In genomic region chr17:87302014-87302794, GRCm38 (mm10) we compare ENCODE assay signal across 8 mouse cellular contexts. TPM values are rescaled to one million over a fixed set of nuclear protein-coding genes. Genes with fewer than 3 reads are reported as not detected.
DNase-seq lines count a peak whose midpoint lies in the region; ATAC-seq and TF ChIP-seq lines count a peak whose summit lies in the region.
"Had no signal": no experiment of that assay in that cellular context is flagged by ENCODE, and none has a peak within 500 bp of the region (broad histone marks: within the 10 kb centered on the region; RNA-seq: fewer than 3 reads in every experiment).

No protein-coding gene starts in this region.

- no peaks in the 10 kb centered on the region for H3K9me3 ChIP-seq in lung, embryonic 14.5 days (ENCODE audit: low read depth, low read length)
- no peaks in the 10 kb centered on the region for H3K9me3 ChIP-seq in stomach, embryonic 16.5 days (replicated peaks; ENCODE audit: control insufficient read depth, low read length)
- H3K9me3 ChIP-seq: midbrain, embryonic 15.5 days had no signal

- no peaks in the 10 kb centered on the region for H3K4me1 ChIP-seq in lung, embryonic 14.5 days (ENCODE audit: insufficient read depth)
- peaks cover 24% of the 10 kb centered on the region for H3K4me1 ChIP-seq in bone marrow, adult 2 months (ENCODE audit: control insufficient read depth, insufficient read depth, low read length)
- H3K4me1 ChIP-seq in liver, adult 2 months (ENCODE audit: control insufficient read depth, insufficient read depth, low read length): peaks cover 45% of the 10 kb centered on the region
- peaks cover 15% of the 10 kb centered on the region for H3K4me1 ChIP-seq in stomach, embryonic 16.5 days (ENCODE audit: control insufficient read depth, insufficient read depth, low read length)
- H3K4me1 ChIP-seq: midbrain, embryonic 15.5 days had no signal

- TF ChIP-seq CTCF in lung, embryonic 14.5 days (IDR thresholded peaks at IDR 0.05; ENCODE audit: low read depth): no peak
- TF ChIP-seq CTCF in bone marrow, adult 2 months (IDR thresholded peaks at IDR 0.05; ENCODE audit: control insufficient read depth, insufficient read depth, low read length): no peak
- no peak for TF ChIP-seq CTCF in liver, adult 2 months (IDR thresholded peaks at IDR 0.05; ENCODE audit: low read depth, low read length)

- H3K4me2 ChIP-seq in lung, embryonic 14.5 days: no peak overlapping the region
- no peak overlapping the region for H3K4me2 ChIP-seq in stomach, embryonic 16.5 days (ENCODE audit: low read depth, low read length)
- H3K4me2 ChIP-seq: midbrain, embryonic 15.5 days had no signal

- no peak overlapping the region for H3K9ac ChIP-seq in lung, embryonic 14.5 days
- 0 out of 2 replicates have a peak overlapping the region, but pooled peaks have one; percentile 8 for H3K9ac ChIP-seq in liver, adult 2 months (ENCODE audit: low read depth, low read length)
- H3K9ac ChIP-seq in stomach, embryonic 16.5 days (ENCODE audit: low read length): peak overlapping the region; percentile 37; the same call in 1 of the 2 replicates
- H3K9ac ChIP-seq: midbrain, embryonic 15.5 days had no signal

- no peak overlapping the region for H3K4me3 ChIP-seq in lung, embryonic 14.5 days (ENCODE audit: low read depth, low read length)
- peak overlapping the region; percentile 5 for H3K4me3 ChIP-seq in bone marrow, adult 2 months (replicated peaks; ENCODE audit: control insufficient read depth, low read depth, low read length)
- no peak overlapping the region for H3K4me3 ChIP-seq in liver, adult 2 months (ENCODE audit: insufficient read depth, low read depth, low read length)
- no peak overlapping the region for H3K4me3 ChIP-seq in stomach, embryonic 16.5 days (replicated peaks; ENCODE audit: low read length)
- H3K4me3 ChIP-seq: midbrain, embryonic 15.5 days had no signal

- 0 out of 2 replicates have a peak, but pooled peaks have one; percentile 26 for ATAC-seq in lung, embryonic 14.5 days (ENCODE audit: insufficient read depth)
- ATAC-seq in stomach, embryonic 16.5 days (ENCODE audit: insufficient read depth, low FRiP score): peak; percentile 72
- ATAC-seq: midbrain, embryonic 15.5 days had no signal

- no peaks in the 10 kb centered on the region for H3K36me3 ChIP-seq in lung, embryonic 14.5 days (ENCODE audit: insufficient read depth)
- no peaks in the 10 kb centered on the region for H3K36me3 ChIP-seq in liver, adult 2 months (ENCODE audit: control insufficient read depth, insufficient read depth, low read length)
- H3K36me3 ChIP-seq in stomach, embryonic 16.5 days (ENCODE audit: control insufficient read depth, insufficient read depth, low read length): no peaks in the 10 kb centered on the region
- H3K36me3 ChIP-seq: midbrain, embryonic 15.5 days had no signal

- no peak overlapping the region for H3K27ac ChIP-seq in lung, embryonic 14.5 days (ENCODE audit: low read depth)
- peak overlapping the region; percentile 62 for H3K27ac ChIP-seq in bone marrow, adult 2 months (ENCODE audit: control insufficient read depth, insufficient read depth, low read depth, low read length, poor library complexity)
- peak overlapping the region; percentile 63 for H3K27ac ChIP-seq in liver, adult 2 months (replicated peaks; ENCODE audit: insufficient read depth, low read depth, low read length)
- peak overlapping the region; percentile 90 for H3K27ac ChIP-seq in stomach, embryonic 16.5 days (ENCODE audit: low read length)
- H3K27ac ChIP-seq: midbrain, embryonic 15.5 days had no signal

- no peaks in the 10 kb centered on the region for H3K27me3 ChIP-seq in lung, embryonic 14.5 days (ENCODE audit: insufficient read depth, low read length)
- H3K27me3 ChIP-seq in liver, adult 2 months (ENCODE audit: control insufficient read depth, insufficient read depth, low read length): no peaks in the 10 kb centered on the region
- no peaks in the 10 kb centered on the region for H3K27me3 ChIP-seq in stomach, embryonic 16.5 days (ENCODE audit: control insufficient read depth, insufficient read depth, low read length)
- H3K27me3 ChIP-seq: midbrain, embryonic 15.5 days had no signal

- H3K79me2 ChIP-seq in liver, adult 2 months (ENCODE audit: control insufficient read depth, insufficient read depth, low read length): peaks cover 32% of the 10 kb centered on the region

- DNase-seq in lung, embryonic 14.5 days: no peak
- DNase-seq in lung, postnatal 25 days (ENCODE audit: low spot score): no peak
- DNase-seq in liver, adult 2 months (ENCODE audit: extremely low read depth, low read depth, low spot score): no peak
- no peak for DNase-seq in right cerebral cortex, postnatal 14 days
- DNase-seq in yolk sac, embryonic 10.5 days (ENCODE audit: low spot score): no peak

- WGBS in lung, embryonic 14.5 days: 63% methylated on average over 13 of the region's 13 CpGs
- WGBS in bone marrow, adult 2 months: 12% methylated on average over 13 of the region's 13 CpGs
- WGBS in liver, adult 2 months: 55% methylated on average over 13 of the region's 13 CpGs
- 59% methylated on average over 13 of the region's 13 CpGs for WGBS in stomach, embryonic 16.5 days

- no peak for TF ChIP-seq POLR2A in bone marrow, adult 2 months (IDR thresholded peaks at IDR 0.05; ENCODE audit: borderline replicate concordance, control insufficient read depth, low read depth, low read length)
- no peak for TF ChIP-seq POLR2A in liver, adult 2 months (IDR thresholded peaks at IDR 0.05; ENCODE audit: extremely low read depth, insufficient read depth, low read length)

RNA-seq across cellular contexts. Expression of gene Ttc7, which starts 19.5 kb away (rescaled TPM):
- 2.8 and 3.6 TPM in 2 replicates for polyA plus RNA-seq in lung, embryonic 14.5 days (2014; fragmentation: Nextera tagmentation; extraction: Ambion mirVana)
- 37.3 and 77.9 TPM in 2 replicates for polyA plus RNA-seq in bone marrow, adult 2 months (2011; ENCODE audit: insufficient read depth, insufficient read length, low replicate concordance, missing spikeins)
- total RNA-seq in liver, adult 2 months (2014; rRNA removed): 19.0 and 22.4 TPM in 2 replicates
- polyA plus RNA-seq in liver, adult 2 months (2012; rRNA removed): 36.5 and 37.8 TPM in 2 replicates
- polyA plus RNA-seq in stomach, embryonic 16.5 days (2015; fragmentation: Nextera tagmentation; extraction: Ambion mirVana): 10.7 and 11.1 TPM in 2 replicates

RNA-seq across cellular contexts. Expression of gene Mcfd2, which starts 36.5 kb away (rescaled TPM):
- 103 and 107 TPM in 2 replicates for polyA plus RNA-seq in lung, embryonic 14.5 days (2014; fragmentation: Nextera tagmentation; extraction: Ambion mirVana)
- polyA plus RNA-seq in bone marrow, adult 2 months (2011; ENCODE audit: insufficient read depth, insufficient read length, low replicate concordance, missing spikeins): 10.4 and 15.7 TPM in 2 replicates
- total RNA-seq in liver, adult 2 months (2014; rRNA removed): 223 and 231 TPM in 2 replicates
- polyA plus RNA-seq in liver, adult 2 months (2012; rRNA removed): 263 and 314 TPM in 2 replicates
- 132 and 136 TPM in 2 replicates for polyA plus RNA-seq in stomach, embryonic 16.5 days (2015; fragmentation: Nextera tagmentation; extraction: Ambion mirVana)
